ENCODE assay signal across 8 mouse cellular contexts in the genomic region with DNA sequence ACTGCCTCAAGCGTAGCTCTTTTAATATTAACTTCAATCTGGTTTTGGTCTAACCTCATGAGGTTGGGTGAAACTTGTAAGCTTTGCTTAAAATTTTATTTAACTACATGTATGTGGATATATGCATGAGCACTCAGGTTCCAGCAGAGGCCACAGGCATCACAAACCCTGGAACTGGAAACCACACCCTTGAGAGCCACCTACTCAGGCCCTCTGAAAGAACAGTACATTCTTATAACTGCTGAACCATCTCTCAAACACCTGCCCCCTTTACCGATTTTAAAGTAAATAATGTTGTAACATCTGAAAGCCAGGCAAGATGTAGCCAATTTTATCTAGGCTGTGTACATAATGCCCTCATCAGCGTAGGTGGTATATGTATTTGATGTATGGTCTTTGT. TPM values are rescaled to one million over a fixed set of nuclear protein-coding genes. Genes with fewer than 3 reads are reported as not detected.
DNase-seq lines count a peak whose midpoint lies in the region; ATAC-seq lines count a peak whose summit lies in the region.

No protein-coding gene starts in this region.

- WGBS in heart, embryonic 10.5 days = 89% methylated on average over 3 of the region's 3 CpGs
- WGBS in forebrain, embryonic 13.5 days = 92% methylated on average over 3 of the region's 3 CpGs
- WGBS in liver, embryonic 16.5 days (ENCODE audit: insufficient replicate concordance) = 63% methylated on average over 3 of the region's 3 CpGs

- no peaks in the 10 kb centered on the region for H3K27me3 ChIP-seq in heart, embryonic 10.5 days (ENCODE audit: insufficient read depth, poor library complexity, severe bottlenecking)
- no peaks in the 10 kb centered on the region for H3K27me3 ChIP-seq in forebrain, embryonic 13.5 days
- no peaks in the 10 kb centered on the region for H3K27me3 ChIP-seq in liver, embryonic 16.5 days (ENCODE audit: control insufficient read depth, insufficient read depth, low read depth, low read length)

- peak; percentile 1; the same call in 1 of the 2 replicates for ATAC-seq in forebrain, embryonic 13.5 days
- ATAC-seq in liver, embryonic 16.5 days (ENCODE audit: low read depth) = peak; percentile 43; the same call in 1 of the 2 replicates

- peaks cover 31% of the 10 kb centered on the region for H3K36me3 ChIP-seq in heart, embryonic 10.5 days
- H3K36me3 ChIP-seq in forebrain, embryonic 13.5 days (ENCODE audit: poor library complexity, severe bottlenecking) = peaks cover 18% of the 10 kb centered on the region
- H3K36me3 ChIP-seq in liver, embryonic 16.5 days (ENCODE audit: control insufficient read depth, insufficient read depth) = no peaks in the 10 kb centered on the region

- peak overlapping the region; percentile 99 for H3K27ac ChIP-seq in heart, embryonic 10.5 days
- peak overlapping the region; percentile 94; the same call in 1 of the 2 replicates for H3K27ac ChIP-seq in forebrain, embryonic 13.5 days
- peak overlapping the region; percentile 82 for H3K27ac ChIP-seq in liver, embryonic 16.5 days (ENCODE audit: low read length)

- peak overlapping the region; percentile 79 for H3K4me3 ChIP-seq in heart, embryonic 10.5 days
- H3K4me3 ChIP-seq in forebrain, embryonic 13.5 days = peak overlapping the region; percentile 66; the same call in 1 of the 2 replicates
- H3K4me3 ChIP-seq in liver, embryonic 16.5 days (ENCODE audit: low read depth, low read length) = peak overlapping the region; percentile 70

- peak overlapping the region; percentile 69 for H3K4me2 ChIP-seq in forebrain, embryonic 13.5 days
- peak overlapping the region; percentile 78 for H3K4me2 ChIP-seq in liver, embryonic 16.5 days (ENCODE audit: low read depth, low read length)

- no peaks in the 10 kb centered on the region for H3K9me3 ChIP-seq in heart, embryonic 10.5 days
- H3K9me3 ChIP-seq in forebrain, embryonic 13.5 days (replicated peaks) = no peaks in the 10 kb centered on the region
- H3K9me3 ChIP-seq in liver, embryonic 16.5 days (replicated peaks; ENCODE audit: control insufficient read depth, low read length) = no peaks in the 10 kb centered on the region

- 0 out of 2 replicates have a peak, but pooled peaks cover 8% of the 10 kb centered on the region for H3K4me1 ChIP-seq in heart, embryonic 10.5 days
- H3K4me1 ChIP-seq in forebrain, embryonic 13.5 days = peaks cover 4% of the 10 kb centered on the region; the same call in 1 of the 2 replicates
- peaks cover 7% of the 10 kb centered on the region for H3K4me1 ChIP-seq in liver, embryonic 16.5 days (ENCODE audit: control insufficient read depth, low read depth, low read length)

- H3K9ac ChIP-seq in forebrain, embryonic 13.5 days = peak overlapping the region; percentile 94
- H3K9ac ChIP-seq in liver, embryonic 16.5 days (ENCODE audit: low read depth, low read length) = peak overlapping the region; percentile 74; the same call in 1 of the 2 replicates

- DNase-seq in heart, embryonic 10.5 days (ENCODE audit: low spot score) = no peak
- no peak for DNase-seq in heart, adult 18-20 months
- peak; percentile 35 for DNase-seq in CD4-positive, CD25-positive, alpha-beta regulatory T cell, adult 2 months (ENCODE audit: low read depth, low spot score)
- DNase-seq in thymus, postnatal 25 days = no peak
- DNase-seq in right cerebral cortex, postnatal 4 days = no peak
- DNase-seq in kidney, adult 8-10 months = no peak

RNA-seq across cellular contexts. Expression of a gene that starts 0.5 kb away (rescaled TPM):
- polyA plus RNA-seq in heart, embryonic 10.5 days (2016; fragmentation: Nextera tagmentation; extraction: Ambion mirVana) = 8.8 and 10.0 TPM in 2 replicates
- total RNA-seq in heart, adult 18-20 months (2021) = 1 to 10 TPM; 7.0 to 7.8 TPM
- 6.5 and 6.9 TPM in 2 replicates for polyA plus RNA-seq in forebrain, embryonic 13.5 days (2015; fragmentation: Nextera tagmentation; extraction: Ambion mirVana)
- 2.3 and 2.9 TPM in 2 replicates for polyA plus RNA-seq in liver, embryonic 16.5 days (2015; fragmentation: Nextera tagmentation; extraction: Ambion mirVana)

RNA-seq across cellular contexts. Expression of a gene that starts 15.7 kb away (rescaled TPM):
- 32.4 and 39.0 TPM in 2 replicates for polyA plus RNA-seq in heart, embryonic 10.5 days (2016; fragmentation: Nextera tagmentation; extraction: Ambion mirVana)
- 10 to 100 TPM; 15.8 to 21.3 TPM for total RNA-seq in heart, adult 18-20 months (2021)
- polyA plus RNA-seq in forebrain, embryonic 13.5 days (2015; fragmentation: Nextera tagmentation; extraction: Ambion mirVana) = 36.6 and 40.4 TPM in 2 replicates
- polyA plus RNA-seq in liver, embryonic 16.5 days (2015; fragmentation: Nextera tagmentation; extraction: Ambion mirVana) = 6.9 and 7.6 TPM in 2 replicates

RNA-seq across cellular contexts. Expression of a gene that starts 46.3 kb away (rescaled TPM):
- 159 and 217 TPM in 2 replicates for polyA plus RNA-seq in heart, embryonic 10.5 days (2016; fragmentation: Nextera tagmentation; extraction: Ambion mirVana)
- total RNA-seq in heart, adult 18-20 months (2021) = 1,000 to 10,000 TPM; 1,232 to 1,451 TPM
- 231 and 249 TPM in 2 replicates for polyA plus RNA-seq in forebrain, embryonic 13.5 days (2015; fragmentation: Nextera tagmentation; extraction: Ambion mirVana)
- 21.8 and 23.5 TPM in 2 replicates for polyA plus RNA-seq in liver, embryonic 16.5 days (2015; fragmentation: Nextera tagmentation; extraction: Ambion mirVana)
